Mouse (Mus musculus) neural tube, embryonic 13.5 days (tissue): ENCODE results near the gene Tk1. TPM values are rescaled to one million over a fixed set of nuclear protein-coding genes. Genes with fewer than 3 reads are reported as not detected.

Source experiments
- ATAC-seq: fragments of 200-750 bp; cut with Nextera tagmentation; 2 replicates; pipeline ENCODE4 v1.8.0; 2017; ENCODE audit warnings: low read depth, mild to moderate bottlenecking, moderate TSS enrichment, moderate library complexity
- H3K27ac ChIP-seq: fragments of 300-500 bp; sonication (generic); replicated peaks from 2 replicates; pipeline ENCODE4 v1.5.1; 2015; ENCODE audit warnings: moderate library complexity, mild to moderate bottlenecking, inconsistent platforms
- H3K27me3 ChIP-seq: fragments of 300-500 bp; sonication (generic); 2 replicates; pipeline ENCODE4 v1.6.1; 2015; ENCODE audit warnings: mild to moderate bottlenecking, inconsistent platforms
- H3K36me3 ChIP-seq: fragments of 300-500 bp; sonication (generic); 2 replicates; pipeline ENCODE4 v1.6.1; 2015; ENCODE audit warnings: mild to moderate bottlenecking, inconsistent platforms
- H3K4me1 ChIP-seq: fragments of 300-500 bp; sonication (generic); replicated peaks from 2 replicates; pipeline ENCODE4 v1.6.1; 2015; ENCODE audit warnings: inconsistent platforms
- H3K4me2 ChIP-seq: fragments of 300-500 bp; sonication (generic); 2 replicates; pipeline ENCODE4 v1.6.1; 2015; ENCODE audit warnings: inconsistent platforms, mild to moderate bottlenecking, moderate library complexity
- H3K4me3 ChIP-seq: fragments of 300-500 bp; sonication (generic); 2 replicates; pipeline ENCODE4 v1.5.1; 2015; ENCODE audit warnings: mild to moderate bottlenecking, inconsistent platforms
- H3K9ac ChIP-seq: fragments of 300-500 bp; sonication (generic); 2 replicates; pipeline ENCODE4 v1.6.1; 2015; ENCODE audit warnings: moderate library complexity, mild to moderate bottlenecking, inconsistent platforms
- H3K9me3 ChIP-seq: fragments of 300-500 bp; sonication (generic); 2 replicates; pipeline ENCODE4 v1.6.1; 2016; ENCODE audit warnings: inconsistent platforms
- WGBS: fragments of 180-500 bp; shearing (Covaris S2); methylation state at CpG from one replicate; pipeline ENCODE4 v1.1.7; 2015; 5-methylcytosine and 5-hydroxymethylcytosine counted together
- polyA plus RNA-seq: library from polyadenylated mRNA; unstranded; fragments of >200 nt; fragmentation: Nextera tagmentation; extraction: Ambion mirVana; gene quantifications from 2 replicates; pipeline ENCODE4 v1.2.1, GENCODE M21; 2015

Tk1 gene
- polyA plus RNA-seq, 1 experiment from 2014 or later = 15.8 TPM

- Histone ChIP-seq H3K4me1 (peaks cover 58% of the 10 kb centered on the region), H3K36me3 (no peaks in the 10 kb centered on the region), H3K27ac (peak overlapping the region; percentile 52), H3K9me3 (no peaks in the 10 kb centered on the region), H3K9ac (no peak overlapping the region), H3K4me3 (peak overlapping the region; percentile 32; the same call in 1 of the 2 replicates), H3K4me2 (peak overlapping the region; percentile 57), H3K27me3 (peaks cover 54% of the 10 kb centered on the region)
- ATAC-seq = no peak
- WGBS = 23% methylated on average over 18 of the region's 18 CpGs
Measured at GRCm38 (mm10) chr11:117781199-117781821, 44.6 kb downstream of the Tk1 start.

DNA sequence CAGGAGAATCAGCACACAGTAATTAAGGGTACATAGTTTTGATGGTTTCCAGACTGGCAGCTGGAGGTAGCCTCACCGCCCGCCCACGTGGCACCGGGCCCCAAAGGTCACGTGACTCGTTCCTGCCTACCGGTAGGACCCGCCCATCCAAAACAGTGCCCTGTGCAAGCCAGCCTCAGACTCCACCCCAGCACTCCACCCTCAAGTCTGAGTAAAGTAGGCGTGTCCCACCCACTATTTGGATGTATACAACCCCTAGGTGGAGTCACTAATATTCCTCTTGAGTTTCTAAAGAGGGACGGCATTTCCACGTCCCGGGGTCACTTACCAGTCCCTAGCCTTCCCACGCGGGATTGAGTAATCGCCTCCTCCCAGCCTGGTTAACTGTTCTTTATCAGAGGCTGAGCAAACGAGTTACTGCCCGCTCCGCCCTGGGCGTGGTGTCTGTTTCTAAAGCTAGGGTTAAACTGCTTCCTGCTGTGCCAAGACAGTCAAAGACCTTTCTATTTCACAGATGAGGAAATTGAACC is 45.2 kb downstream of the Tk1 start:
- Histone ChIP-seq H3K4me3 (peak overlapping the region; percentile 32), H3K27me3 (peaks cover 54% of the 10 kb centered on the region), H3K36me3 (no peaks in the 10 kb centered on the region), H3K4me2 (peak overlapping the region; percentile 57), H3K9ac (peak overlapping the region; percentile 66; the same call in 1 of the 2 replicates), H3K27ac (peak overlapping the region; percentile 78), H3K9me3 (no peaks in the 10 kb centered on the region), H3K4me1 (peaks cover 58% of the 10 kb centered on the region)
- 6% methylated on average over 19 of the region's 19 CpGs for WGBS
- ATAC-seq = no peak

- peaks cover 49% of the 10 kb centered on the region for H3K27me3 ChIP-seq
- peak; percentile 17; the same call in 1 of the 2 replicates for ATAC-seq
Measured at GRCm38 (mm10) chr11:117780199-117780515, 45.7 kb downstream of the Tk1 start.

GRCm38 (mm10) chr11:117779434-117780198 is 46.3 kb downstream of the Tk1 start:
- 3% methylated on average over 38 of the region's 38 CpGs for WGBS

More at GRCm38 (mm10) chr11:117780199-117780515, 45.7 kb downstream of the Tk1 start:
- Histone ChIP-seq H3K27ac (peak overlapping the region; percentile 78), H3K9ac (peak overlapping the region; percentile 66), H3K4me3 (peak overlapping the region; percentile 32), H3K4me1 (peaks cover 58% of the 10 kb centered on the region), H3K9me3 (no peaks in the 10 kb centered on the region), H3K4me2 (peak overlapping the region; percentile 57), H3K36me3 (no peaks in the 10 kb centered on the region)
- WGBS = 4% methylated on average over 17 of the region's 17 CpGs

GRCm38 (mm10) chr11:117778851-117779433 is 47.0 kb downstream of the Tk1 start:
- WGBS = 43% methylated on average over 12 of the region's 12 CpGs
- Histone ChIP-seq H3K27me3 (peaks cover 38% of the 10 kb centered on the region), H3K4me3 (peak overlapping the region; percentile 32; the same call in 1 of the 2 replicates), H3K9ac (peak overlapping the region; percentile 38; the same call in 1 of the 2 replicates), H3K9me3 (no peaks in the 10 kb centered on the region), H3K36me3 (no peaks in the 10 kb centered on the region), H3K4me2 (peak overlapping the region; percentile 57), H3K4me1 (peaks cover 58% of the 10 kb centered on the region), H3K27ac (peak overlapping the region; percentile 78)
- ATAC-seq = no peak

More at GRCm38 (mm10) chr11:117779434-117780198, 46.3 kb downstream of the Tk1 start:
- Histone ChIP-seq H3K4me3 (peak overlapping the region; percentile 32), H3K4me1 (peaks cover 58% of the 10 kb centered on the region), H3K9me3 (no peaks in the 10 kb centered on the region), H3K27me3 (peaks cover 44% of the 10 kb centered on the region), H3K4me2 (peak overlapping the region; percentile 57), H3K9ac (peak overlapping the region; percentile 66), H3K36me3 (no peaks in the 10 kb centered on the region), H3K27ac (peak overlapping the region; percentile 78)
- peak; percentile 40 for ATAC-seq

GRCm38 (mm10) chr11:117778031-117778430 is 47.9 kb downstream of the Tk1 start:
- Histone ChIP-seq H3K27me3 (peaks cover 34% of the 10 kb centered on the region), H3K36me3 (no peaks in the 10 kb centered on the region), H3K9ac (no peak overlapping the region), H3K4me1 (peaks cover 52% of the 10 kb centered on the region), H3K4me3 (no peak overlapping the region), H3K4me2 (no peak overlapping the region), H3K27ac (no peak overlapping the region), H3K9me3 (no peaks in the 10 kb centered on the region)
- 92% methylated on average over 11 of the region's 11 CpGs for WGBS
- ATAC-seq = no peak

DNA sequence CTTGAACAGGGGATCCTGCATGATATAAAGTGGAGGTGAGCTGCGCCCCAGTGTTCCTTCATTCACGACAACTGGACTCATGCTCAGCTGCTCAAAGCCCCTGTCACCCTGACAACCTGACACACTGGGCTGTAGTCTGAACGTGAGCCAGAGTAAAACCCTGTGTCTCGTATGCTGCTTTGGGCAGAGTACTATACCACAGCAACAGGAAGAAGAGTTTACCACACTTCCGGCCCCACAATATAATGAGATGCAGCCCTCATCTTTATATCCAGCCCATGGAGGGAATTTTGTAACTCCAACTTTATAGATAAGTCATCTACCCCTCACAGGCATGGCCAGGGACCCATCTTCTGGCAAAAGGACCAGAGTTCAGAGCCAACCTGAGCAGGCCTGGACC is 48.8 kb downstream of the Tk1 start:
- 87% methylated on average over 5 of the region's 5 CpGs for WGBS

GRCm38 (mm10) chr11:117776085-117776792 is 49.7 kb downstream of the Tk1 start:
- 84% methylated on average over 14 of the region's 14 CpGs for WGBS

More for the DNA sequence above, 48.8 kb downstream of the Tk1 start:
- Histone ChIP-seq H3K4me1 (peaks cover 47% of the 10 kb centered on the region), H3K4me3 (no peak overlapping the region), H3K9ac (no peak overlapping the region), H3K27ac (no peak overlapping the region), H3K4me2 (no peak overlapping the region), H3K27me3 (peaks cover 25% of the 10 kb centered on the region), H3K36me3 (no peaks in the 10 kb centered on the region), H3K9me3 (no peaks in the 10 kb centered on the region)
- ATAC-seq = no peak

GRCm38 (mm10) chr11:117775540-117775939 is 50.4 kb downstream of the Tk1 start:
- ATAC-seq = no peak
- Histone ChIP-seq H3K9me3 (no peaks in the 10 kb centered on the region), H3K4me2 (no peak overlapping the region), H3K27ac (no peak overlapping the region), H3K27me3 (peaks cover 10% of the 10 kb centered on the region), H3K4me3 (no peak overlapping the region), H3K9ac (no peak overlapping the region), H3K4me1 (peaks cover 33% of the 10 kb centered on the region), H3K36me3 (no peaks in the 10 kb centered on the region)
- WGBS = 94% methylated on average over 11 of the region's 13 CpGs

More at GRCm38 (mm10) chr11:117776085-117776792, 49.7 kb downstream of the Tk1 start:
- no peak overlapping the region for H3K4me2 ChIP-seq
- ATAC-seq = no peak
- no peaks in the 10 kb centered on the region for H3K9me3 ChIP-seq
- H3K27ac ChIP-seq = no peak overlapping the region
- H3K4me3 ChIP-seq = no peak overlapping the region
- no peaks in the 10 kb centered on the region for H3K36me3 ChIP-seq
- H3K4me1 ChIP-seq = peaks cover 38% of the 10 kb centered on the region
- peaks cover 17% of the 10 kb centered on the region for H3K27me3 ChIP-seq
- H3K9ac ChIP-seq = no peak overlapping the region

GRCm38 (mm10) chr11:117774925-117775324 is 51.0 kb downstream of the Tk1 start:
- ATAC-seq = no peak
- H3K36me3 ChIP-seq = no peaks in the 10 kb centered on the region
- peaks cover 3% of the 10 kb centered on the region; the same call in 1 of the 2 replicates for H3K27me3 ChIP-seq
- H3K4me2 ChIP-seq = no peak overlapping the region
- H3K27ac ChIP-seq = no peak overlapping the region
- peaks cover 33% of the 10 kb centered on the region for H3K4me1 ChIP-seq
- 95% methylated on average over 10 of the region's 10 CpGs for WGBS
- no peak overlapping the region for H3K9ac ChIP-seq
- H3K9me3 ChIP-seq = no peaks in the 10 kb centered on the region
- no peak overlapping the region for H3K4me3 ChIP-seq

- H3K27ac ChIP-seq = no peak overlapping the region
- no peak overlapping the region for H3K4me2 ChIP-seq
- H3K4me3 ChIP-seq = no peak overlapping the region
- H3K36me3 ChIP-seq = 0 out of 2 replicates have a peak, but pooled peaks cover 8% of the 10 kb centered on the region
- WGBS = 93% methylated on average over 7 of the region's 7 CpGs
- H3K9me3 ChIP-seq = no peaks in the 10 kb centered on the region
- H3K4me1 ChIP-seq = peaks cover 21% of the 10 kb centered on the region
- no peak for ATAC-seq
- H3K27me3 ChIP-seq = no peaks in the 10 kb centered on the region
- H3K9ac ChIP-seq = no peak overlapping the region
Measured at GRCm38 (mm10) chr11:117772352-117772751, 53.5 kb downstream of the Tk1 start.
